Mouse (Mus musculus) megakaryocyte, embryonic 14.5 days (primary cell): ENCODE measurements at regions not wholly inside any gene's neighbourhood (a gene's known extent, or its start where the extent isn't known, plus 50 kb on each side); places are given as distances from the start of the nearest gene placed in this dataset.

ENCODE experiments used
- FLI1 ChIP-seq: IDR thresholded peaks from 2 replicates; pipeline ENCODE4 v1.6.1; 2012; ENCODE audit warnings: low read length, inconsistent platforms, mixed read lengths
- GATA1 ChIP-seq: IDR thresholded peaks from 3 replicates; pipeline ENCODE4 v1.6.1; 2012; ENCODE audit warnings: mixed read lengths, low read length, inconsistent platforms, borderline replicate concordance

DNA sequence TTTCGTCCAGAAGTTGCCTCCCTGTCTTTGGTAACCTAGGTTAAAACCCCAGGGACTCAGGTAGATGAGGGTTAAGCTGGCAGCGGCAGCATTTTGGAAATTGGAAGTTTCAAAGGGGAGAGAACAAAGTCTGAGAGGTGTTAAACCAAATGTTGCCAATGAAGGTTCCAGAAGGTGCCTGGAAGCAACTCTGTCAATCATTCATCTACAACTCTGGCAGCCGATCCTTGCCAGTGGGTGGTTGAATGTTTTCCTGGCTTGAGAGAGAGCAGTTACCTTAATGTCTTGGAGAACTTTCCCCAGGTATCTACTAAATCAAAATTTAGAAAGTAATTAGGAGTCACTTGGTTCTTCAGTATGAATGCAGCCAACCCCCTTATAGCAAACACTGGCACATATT, 628.2 kb upstream of the Map3k7 start:
- TF ChIP-seq GATA1: no peak
- TF ChIP-seq FLI1: no peak
